Comparison of ENCODE assay signal across 21 mouse cellular contexts in the genomic region with DNA sequence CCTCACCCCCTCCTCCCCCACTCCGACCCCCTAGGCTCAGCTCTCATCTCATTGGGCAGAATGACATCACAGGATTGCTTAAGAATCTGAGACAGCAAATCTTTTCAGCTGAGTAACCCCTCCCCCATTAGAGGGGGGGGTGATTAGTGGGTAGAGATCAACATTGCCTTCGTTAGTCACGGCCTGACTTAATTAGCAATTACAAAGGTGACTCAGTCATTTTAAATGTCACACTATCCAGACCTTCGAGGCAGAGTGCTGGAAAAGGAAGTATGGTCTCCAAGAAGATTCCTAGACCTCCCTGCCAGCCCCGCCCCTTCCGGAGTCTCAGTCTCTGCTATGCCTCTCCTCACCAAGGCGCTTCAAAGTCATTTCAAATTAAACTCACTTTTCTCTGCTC. TPM values are rescaled to one million over a fixed set of nuclear protein-coding genes. Genes with fewer than 3 reads are reported as not detected.
DNase-seq lines count a peak whose midpoint lies in the region; ATAC-seq and TF ChIP-seq lines count a peak whose summit lies in the region.
"Had no signal": no experiment of that assay in that cellular context is flagged by ENCODE, and none has a peak within 500 bp of the region (broad histone marks: within the 10 kb centered on the region; RNA-seq: fewer than 3 reads in every experiment).

No protein-coding gene starts in this region.

- H3K4me2 ChIP-seq in forebrain, embryonic 11.5 days (ENCODE audit: low read depth, low read length, severe bottlenecking): no peak overlapping the region
- no peak overlapping the region for H3K4me2 ChIP-seq in forebrain, postnatal 0 days (ENCODE audit: low read depth)
- no peak overlapping the region for H3K4me2 ChIP-seq in forebrain, embryonic 12.5 days

- H3K36me3 ChIP-seq in forebrain, embryonic 11.5 days (ENCODE audit: control insufficient read depth, insufficient read depth, low read length): no peaks in the 10 kb centered on the region
- no peaks in the 10 kb centered on the region for H3K36me3 ChIP-seq in forebrain, postnatal 0 days (ENCODE audit: insufficient read depth)
- no peaks in the 10 kb centered on the region for H3K36me3 ChIP-seq in forebrain, embryonic 12.5 days (replicated peaks)
- H3K36me3 ChIP-seq: midbrain, embryonic 10.5 days had no signal

- peak; percentile 73 for ATAC-seq in forebrain, embryonic 11.5 days (replicated peaks; ENCODE audit: low FRiP score)
- ATAC-seq in forebrain, postnatal 0 days: no peak
- 0 out of 2 replicates have a peak, but pooled peaks have one; percentile 33 for ATAC-seq in forebrain, embryonic 12.5 days (ENCODE audit: low FRiP score)
- ATAC-seq: hindbrain, embryonic 16.5 days; liver, postnatal 0 days had no signal

- peaks cover 1% of the 10 kb centered on the region; the same call in 1 of the 2 replicates for H3K27me3 ChIP-seq in forebrain, embryonic 11.5 days (ENCODE audit: control insufficient read depth, insufficient read depth, low read length)
- H3K27me3 ChIP-seq in forebrain, postnatal 0 days (ENCODE audit: insufficient read depth, low read length): no peaks in the 10 kb centered on the region
- peaks cover 10% of the 10 kb centered on the region for H3K27me3 ChIP-seq in forebrain, embryonic 12.5 days

- no peak for TF ChIP-seq CTCF in forebrain, postnatal 0 days (IDR thresholded peaks at IDR 0.05; ENCODE audit: low read depth)
- no peak for TF ChIP-seq CTCF in layer of hippocampus, adult 2 months (conservative IDR thresholded peaks at IDR 0.05)

- H3K4me3 ChIP-seq in forebrain, embryonic 11.5 days (ENCODE audit: low read depth, low read length): no peak overlapping the region
- no peak overlapping the region for H3K4me3 ChIP-seq in forebrain, postnatal 0 days (ENCODE audit: low read depth, low read length)
- no peak overlapping the region for H3K4me3 ChIP-seq in layer of hippocampus, adult 2 months
- no peak overlapping the region for H3K4me3 ChIP-seq in forebrain, embryonic 12.5 days (replicated peaks)
- H3K4me3 ChIP-seq: midbrain, embryonic 10.5 days; myocyte had no signal

- H3K9me3 ChIP-seq in forebrain, embryonic 11.5 days (ENCODE audit: control insufficient read depth, low read length): no peaks in the 10 kb centered on the region
- no peaks in the 10 kb centered on the region for H3K9me3 ChIP-seq in forebrain, postnatal 0 days (ENCODE audit: low read length)
- no peaks in the 10 kb centered on the region for H3K9me3 ChIP-seq in forebrain, embryonic 12.5 days
- H3K9me3 ChIP-seq: midbrain, embryonic 10.5 days had no signal

- no peak overlapping the region for H3K9ac ChIP-seq in forebrain, embryonic 11.5 days (ENCODE audit: low read length)
- no peak overlapping the region for H3K9ac ChIP-seq in forebrain, postnatal 0 days
- no peak overlapping the region for H3K9ac ChIP-seq in forebrain, embryonic 12.5 days
- H3K9ac ChIP-seq: liver, postnatal 0 days had no signal

- WGBS in forebrain, embryonic 11.5 days: 24% methylated on average over 7 of the region's 7 CpGs
- 30% methylated on average over 7 of the region's 7 CpGs for WGBS in forebrain, postnatal 0 days
- WGBS in forebrain, embryonic 12.5 days: 23% methylated on average over 7 of the region's 7 CpGs

- no peak overlapping the region for H3K27ac ChIP-seq in forebrain, embryonic 11.5 days (ENCODE audit: low read depth, low read length)
- no peak overlapping the region for H3K27ac ChIP-seq in forebrain, postnatal 0 days (ENCODE audit: low read depth, low read length)
- peak overlapping the region; percentile 10; the same call in 1 of the 2 replicates for H3K27ac ChIP-seq in layer of hippocampus, adult 2 months
- H3K27ac ChIP-seq in forebrain, embryonic 12.5 days: no peak overlapping the region
- H3K27ac ChIP-seq: midbrain, embryonic 10.5 days had no signal

- peak; percentile 61 for DNase-seq in forebrain, embryonic 11.5 days (ENCODE audit: low spot score)
- no peak for DNase-seq in forebrain, postnatal 0 days
- DNase-seq in layer of hippocampus, adult 2 months (ENCODE audit: low spot score in 2 of 2): no peak
- DNase-seq in layer of hippocampus, adult 18-20 months (ENCODE audit: low spot score in 2 of 2): no peak
- DNase-seq in Muller cell, postnatal 12 days (ENCODE audit: inconsistent ontology term): peak; percentile 50
- no peak for DNase-seq in kidney, postnatal 25 days
- no peak for DNase-seq in kidney, adult 18-20 months
- DNase-seq: adrenal gland, postnatal 36 days; cerebellum, postnatal 10 days; embryo, embryonic 11 days; gastrocnemius, postnatal 36 days; kidney, adult 8-10 months; layer of hippocampus, postnatal 36 days; liver; liver, postnatal 0 days; lung, postnatal 36 days; spleen, adult 18-20 months had no signal

- peaks cover 11% of the 10 kb centered on the region; the same call in 1 of the 2 replicates for H3K4me1 ChIP-seq in forebrain, embryonic 11.5 days (replicated peaks; ENCODE audit: control insufficient read depth, insufficient read depth, low read length)
- H3K4me1 ChIP-seq in forebrain, postnatal 0 days (ENCODE audit: insufficient read depth): peaks cover 17% of the 10 kb centered on the region
- peaks cover 28% of the 10 kb centered on the region for H3K4me1 ChIP-seq in forebrain, embryonic 12.5 days

RNA-seq across cellular contexts. Expression of a gene that starts 6.3 kb away (rescaled TPM):
- polyA plus RNA-seq in forebrain, embryonic 11.5 days (2014; fragmentation: Nextera tagmentation; extraction: Ambion mirVana): 0.96 and 1.3 TPM in 2 replicates
- total RNA-seq in forebrain, postnatal 0 days (2014; rRNA removed): 6.5 and 7.6 TPM in 2 replicates
- polyA plus RNA-seq in forebrain, postnatal 0 days (2015; fragmentation: Nextera tagmentation; extraction: Ambion mirVana): 1.1 and 2.4 TPM in 2 replicates
- 100 to 1,000 TPM; 399 to 401 TPM for total RNA-seq in layer of hippocampus, adult 2 months (2021)
- total RNA-seq in layer of hippocampus, adult 18-20 months (2021): 100 to 1,000 TPM; 331 to 395 TPM
- polyA plus RNA-seq in forebrain, embryonic 12.5 days (2016; fragmentation: Nextera tagmentation; extraction: Ambion mirVana): 1.6 and 1.7 TPM in 2 replicates

Comparison
In these comparisons a context has a peak if more than half of its experiments do, and no peak if none do; other contexts are left out.
1. DNase-seq: peak in forebrain, embryonic 11.5 days (single experiment) and Muller cell, postnatal 12 days (single experiment); none in forebrain, postnatal 0 days (single experiment), layer of hippocampus, adult 2 months (0 of 2), layer of hippocampus, adult 18-20 months (0 of 2), kidney, postnatal 25 days (0 of 2) and kidney, adult 18-20 months (single experiment).
2. RNA of a gene that starts 6.3 kb away (total RNA-seq): 399 to 401 TPM in layer of hippocampus, adult 2 months and 331 to 395 TPM in layer of hippocampus, adult 18-20 months; 6.5 to 7.6 TPM in forebrain, postnatal 0 days; every median in the first group is over 10 times any median in the second.